Mouse (Mus musculus) cerebellum, adult 8-10 months (tissue): Measurements from ENCODE around the gene Slc25a28.
A peak's percentile ranks its signal among the peaks of the same experiment; 100 is the strongest.

Source experiments
- DNase-seq: peaks from one replicate; pipeline ENCODE4 v3.0.0; 2022

Slc25a28 gene

DNA sequence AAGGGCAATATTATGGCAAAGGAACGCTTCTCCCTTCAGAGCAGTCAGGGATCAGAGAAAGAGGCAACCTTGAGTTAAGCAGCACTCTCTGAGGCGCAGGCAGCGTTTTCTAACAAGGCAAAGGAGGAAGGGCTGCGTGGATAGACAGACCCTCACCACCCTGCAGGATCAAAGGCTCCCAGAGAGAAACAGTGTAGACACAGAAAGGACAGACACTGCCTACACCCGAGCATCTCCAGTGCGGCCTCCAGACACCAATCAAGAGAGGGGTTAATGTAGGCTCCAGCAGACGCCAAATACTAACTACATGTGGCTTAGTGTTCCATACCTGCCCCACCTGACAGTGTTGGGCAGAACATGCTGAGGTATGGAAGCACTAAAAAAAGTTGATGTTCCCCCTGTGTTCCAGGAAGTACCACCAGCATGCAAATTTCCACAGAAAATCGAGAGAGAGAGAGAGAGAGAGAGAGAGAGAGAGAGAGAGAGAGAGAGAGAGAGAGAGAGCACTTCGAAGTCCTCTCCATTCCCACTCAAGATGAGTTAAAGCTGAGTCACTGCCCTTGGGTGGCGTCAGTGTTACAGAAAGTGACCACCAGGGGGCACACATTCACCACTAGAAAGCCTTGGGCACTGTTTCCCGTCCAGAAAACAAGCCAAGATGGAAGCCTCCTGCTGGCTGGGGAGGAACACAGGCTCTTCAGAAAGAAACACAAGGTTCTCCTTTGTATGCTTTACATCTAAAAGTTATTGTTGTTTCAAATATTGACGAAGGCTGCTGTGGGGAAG, 44.0 kb downstream of the Slc25a28 start:
- DNase-seq, result peak; percentile 73

DNA sequence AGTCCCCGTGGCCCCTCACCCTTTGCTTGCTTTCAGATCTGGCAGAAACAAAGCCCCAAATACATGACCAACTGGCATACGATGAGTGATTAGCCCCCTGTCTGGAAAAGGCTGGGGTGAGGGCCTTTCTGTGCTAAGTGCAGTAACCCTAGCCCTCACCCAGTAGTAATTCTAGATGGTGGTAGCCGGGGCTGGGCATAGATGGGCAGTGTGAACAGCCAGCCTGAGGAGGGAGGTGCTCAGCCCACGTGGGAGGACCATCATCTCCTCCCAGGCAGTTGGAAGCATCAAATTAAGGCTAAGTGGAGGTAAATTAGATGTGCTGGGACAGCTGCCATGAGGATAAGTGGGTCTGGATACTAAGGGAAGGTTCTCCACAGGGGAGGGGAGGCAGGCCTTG, 45.6 kb downstream of the Slc25a28 start:
- DNase-seq, result no peak

DNA sequence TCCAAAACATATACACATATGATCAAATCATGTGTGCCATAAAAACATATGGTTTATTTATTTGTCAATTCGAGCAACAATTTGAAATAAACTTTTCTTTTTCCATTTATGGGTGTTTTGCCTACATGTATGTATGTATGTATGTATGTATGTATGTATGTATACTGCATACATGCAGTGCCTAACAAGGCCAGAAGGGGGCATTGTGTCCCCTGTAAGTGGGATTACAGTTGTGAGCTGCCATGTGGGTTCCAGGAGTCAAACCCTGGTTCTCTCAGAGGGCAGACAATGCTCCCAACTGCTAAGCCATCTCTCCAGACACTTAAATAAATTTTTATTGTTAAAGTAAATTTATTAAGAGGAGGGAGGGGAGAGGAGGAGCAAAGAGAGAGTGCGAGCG, 47.3 kb downstream of the Slc25a28 start:
- no peak for DNase-seq

DNA sequence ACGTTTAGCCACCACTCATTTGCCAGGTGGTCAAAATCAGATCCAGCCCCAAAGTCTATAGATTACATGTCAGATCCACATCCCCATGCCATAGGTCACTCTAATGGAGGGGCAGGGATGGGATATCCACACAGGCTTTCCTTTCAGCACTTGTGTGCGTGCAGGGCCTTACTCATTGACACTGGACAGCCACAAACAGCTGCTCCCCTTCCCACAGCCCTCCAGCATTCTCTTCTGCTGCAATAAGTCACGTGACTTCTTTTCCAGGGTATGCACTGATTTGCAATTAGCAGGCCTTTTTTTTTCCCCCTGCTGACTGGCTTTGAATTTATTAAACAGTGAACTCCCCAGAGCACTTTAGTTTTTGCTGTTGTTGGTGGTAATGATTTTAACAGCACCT, 48.5 kb downstream of the Slc25a28 start:
- DNase-seq, result no peak

GRCm38 (mm10) chr19:43623913-43624312, 50.8 kb downstream of the Slc25a28 start:
- DNase-seq, result no peak

- DNase-seq, result no peak
Measured at GRCm38 (mm10) chr19:43619916-43620479, 54.7 kb downstream of the Slc25a28 start.

GRCm38 (mm10) chr19:43618505-43619030, 56.1 kb downstream of the Slc25a28 start:
- no peak for DNase-seq

DNA sequence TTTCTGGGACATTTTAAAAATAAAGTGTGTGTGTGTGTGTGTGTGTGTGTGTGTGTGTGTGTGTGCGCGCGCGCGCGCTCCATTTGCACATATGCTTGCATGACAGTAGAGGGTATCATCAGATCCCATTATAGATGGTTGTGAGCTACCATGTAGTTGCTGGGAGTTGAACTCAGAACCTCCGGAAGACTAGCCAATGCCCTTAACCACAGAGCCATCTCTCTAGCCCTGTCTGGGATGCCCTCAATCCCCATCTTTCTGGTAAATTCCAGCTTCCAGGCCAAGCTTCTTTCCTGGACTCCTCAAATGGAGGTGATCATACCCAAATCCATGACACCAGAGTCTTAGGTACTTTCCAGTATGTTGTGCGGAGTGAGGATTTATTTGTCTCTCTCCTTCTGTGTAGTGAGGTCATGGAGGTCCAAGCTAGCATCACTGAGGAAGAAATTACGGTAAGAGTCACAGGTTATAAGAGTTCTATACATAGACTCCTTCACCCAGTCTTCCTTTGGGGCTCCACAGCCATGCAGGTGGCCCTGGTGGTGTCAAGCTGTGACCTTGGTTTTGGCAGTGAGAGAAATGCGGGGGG, 56.8 kb downstream of the Slc25a28 start:
- DNase-seq, result no peak

DNA sequence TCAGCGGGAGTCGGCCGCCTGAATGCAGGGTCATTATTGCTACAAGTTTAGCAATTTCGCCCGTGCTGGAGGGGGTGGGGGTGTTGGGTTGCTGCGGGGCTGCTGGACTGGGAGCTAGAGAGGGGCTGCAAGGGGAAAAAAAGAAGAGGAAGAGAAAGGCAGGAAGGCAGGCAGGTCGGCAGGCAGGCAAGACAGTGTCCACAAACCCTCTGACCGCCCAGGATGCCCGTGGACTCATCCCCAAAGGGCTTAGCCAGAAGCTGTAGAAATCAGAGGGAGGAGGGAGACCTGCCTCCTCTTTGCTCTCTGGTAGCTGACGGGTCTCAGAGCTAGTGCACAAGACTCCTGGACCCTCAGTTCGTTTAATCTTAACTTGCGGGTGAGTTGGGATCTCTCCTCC, 57.8 kb downstream of the Slc25a28 start:
- DNase-seq, result no peak

DNA sequence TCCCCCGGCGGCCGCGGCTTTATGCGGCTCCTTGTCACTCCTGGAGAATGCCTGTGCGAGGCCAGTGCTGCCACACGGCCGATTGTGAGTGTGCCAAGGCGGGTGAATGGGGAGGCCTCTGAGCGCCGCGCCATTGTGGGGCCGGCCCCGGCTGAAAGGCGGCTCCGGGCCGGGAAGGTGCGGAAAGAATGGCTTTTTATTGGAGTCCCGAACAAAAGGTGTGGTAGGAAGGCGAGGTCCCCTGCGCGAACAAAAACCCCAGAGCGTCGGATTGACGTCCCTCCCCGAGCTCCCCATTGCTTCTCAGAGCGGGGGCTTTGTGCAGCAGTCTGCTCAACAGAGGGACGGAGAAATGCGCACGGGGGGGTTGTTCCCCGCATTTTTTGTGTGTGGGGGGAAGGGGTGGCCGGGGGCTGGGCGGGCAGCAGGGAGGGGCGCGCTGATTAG, 58.2 kb downstream of the Slc25a28 start:
- DNase-seq, result no peak

- DNase-seq, result no peak
Measured at GRCm38 (mm10) chr19:43615571-43616414, 58.9 kb downstream of the Slc25a28 start.

- DNase-seq, result no peak
Measured at GRCm38 (mm10) chr19:43615074-43615445, 59.6 kb downstream of the Slc25a28 start.

DNA sequence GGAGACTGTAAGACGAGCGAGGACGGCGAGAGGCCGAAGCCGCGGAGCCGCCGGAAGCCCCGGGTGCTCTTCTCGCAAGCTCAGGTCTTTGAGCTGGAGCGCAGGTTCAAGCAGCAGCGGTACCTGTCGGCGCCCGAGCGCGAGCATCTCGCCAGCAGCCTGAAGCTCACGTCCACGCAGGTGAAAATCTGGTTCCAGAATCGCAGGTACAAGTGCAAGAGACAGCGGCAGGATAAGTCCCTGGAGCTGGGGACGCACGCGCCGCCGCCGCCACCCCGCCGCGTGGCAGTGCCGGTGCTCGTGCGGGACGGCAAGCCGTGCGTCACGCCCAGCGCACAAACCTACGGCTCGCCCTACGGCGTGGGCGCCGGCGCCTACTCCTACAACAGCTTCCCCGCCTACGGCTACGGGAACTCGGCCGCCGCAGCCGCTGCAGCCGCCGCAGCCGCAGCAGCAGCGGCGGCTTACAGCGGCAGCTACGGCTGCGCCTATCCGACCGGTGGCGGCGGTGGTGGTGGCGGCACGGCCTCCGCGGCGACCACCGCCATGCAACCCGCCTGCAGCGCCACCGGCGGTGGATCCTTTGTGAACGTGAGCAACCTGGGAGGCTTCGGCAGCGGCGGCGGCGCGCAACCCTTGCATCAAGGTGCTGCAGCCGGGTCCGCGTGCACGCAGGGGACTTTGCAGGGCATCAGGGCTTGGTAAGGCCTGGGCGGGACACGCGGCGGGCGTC, 60.2 kb downstream of the Slc25a28 start:
- no peak for DNase-seq
